Mouse (Mus musculus) lung, postnatal 0 days (tissue): ENCODE results near the gene Qdpr. TPM values are rescaled to one million over a fixed set of nuclear protein-coding genes. Genes with fewer than 3 reads are reported as not detected.

Experiments used
- ATAC-seq: fragments of 200-750 bp; cut with Nextera tagmentation; 2 replicates; pipeline ENCODE4 v1.8.0; 2017; ENCODE audit warnings: moderate library complexity
- DNase-seq: peaks from one replicate; pipeline ENCODE4 v3.0.0-alpha.2; 2016; ENCODE audit warnings: low spot score
- H3K27ac ChIP-seq: fragments of 300-500 bp; sonication (generic); 2 replicates; pipeline ENCODE4 v1.5.1; 2014; ENCODE audit warnings: antibody characterized with exemption, mild to moderate bottlenecking, low read length, mixed read lengths
- H3K27me3 ChIP-seq: fragments of 300-500 bp; sonication (generic); replicated peaks from 2 replicates; pipeline ENCODE4 v1.6.1; 2014; ENCODE audit warnings: low read length, mixed read lengths; ENCODE audit not compliant: insufficient read depth
- H3K36me3 ChIP-seq: fragments of 300-500 bp; sonication (generic); 2 replicates; pipeline ENCODE4 v1.6.1; 2014; ENCODE audit warnings: low read length, mixed read lengths; ENCODE audit not compliant: insufficient read depth
- H3K4me1 ChIP-seq: fragments of 300-500 bp; sonication (generic); 2 replicates; pipeline ENCODE4 v1.6.1; 2014; ENCODE audit warnings: antibody characterized with exemption, low read depth, low read length, mixed read lengths; ENCODE audit not compliant: insufficient read depth
- H3K4me2 ChIP-seq: fragments of 300-500 bp; sonication (generic); replicated peaks from 2 replicates; pipeline ENCODE4 v1.6.1; 2014; ENCODE audit warnings: low read depth, mild to moderate bottlenecking, low read length, moderate library complexity, mixed read lengths
- H3K4me3 ChIP-seq: fragments of 300-500 bp; sonication (generic); 2 replicates; pipeline ENCODE4 v1.5.1; 2014; ENCODE audit warnings: low read depth, low read length
- H3K9ac ChIP-seq: fragments of 300-500 bp; sonication (generic); replicated peaks from 2 replicates; pipeline ENCODE4 v1.6.1; 2014; ENCODE audit warnings: low read depth, mild to moderate bottlenecking
- H3K9me3 ChIP-seq: fragments of 300-500 bp; sonication (generic); 2 replicates; pipeline ENCODE4 v1.6.1; 2016; ENCODE audit warnings: low read length, mixed read lengths
- CTCF ChIP-seq: IDR thresholded peaks from 2 replicates; pipeline ENCODE4 v1.5.1; 2016; ENCODE audit warnings: antibody characterized with exemption, mild to moderate bottlenecking
- EP300 ChIP-seq: IDR thresholded peaks from 2 replicates; pipeline ENCODE4 v1.6.1; 2016; ENCODE audit warnings: antibody characterized with exemption, mild to moderate bottlenecking, control low read depth
- WGBS: fragments of 180-500 bp; shearing (Covaris S2); extraction: QIAGEN DNeasy Blood & Tissue Kit; methylation state at CpG from one replicate; pipeline ENCODE4 v1.1.7; 2014; 5-methylcytosine and 5-hydroxymethylcytosine counted together
- polyA plus RNA-seq: library from polyadenylated mRNA; unstranded; fragments of >200 nt; fragmentation: Nextera tagmentation; extraction: Ambion mirVana; gene quantifications from 2 replicates; pipeline ENCODE4 v1.2.1, GENCODE M21; 2015

Qdpr gene
- polyA plus RNA-seq, 1 experiment from 2014 or later, result 83.5 TPM

- Histone ChIP-seq H3K4me3 (no peak overlapping the region), H3K9me3 (no peaks in the 10 kb centered on the region), H3K4me2 (no peak overlapping the region), H3K9ac (no peak overlapping the region), H3K36me3 (no peaks in the 10 kb centered on the region), H3K4me1 (no peaks in the 10 kb centered on the region), H3K27me3 (no peaks in the 10 kb centered on the region), H3K27ac (no peak overlapping the region)
- ATAC-seq (no peak), DNase-seq (no peak)
- 46% methylated on average over 3 of the region's 3 CpGs for WGBS
- TF ChIP-seq CTCF, result no peak
- TF ChIP-seq EP300, result no peak
Measured at GRCm38 (mm10) chr5:45417859-45418443, 32.1 kb downstream of the Qdpr start.

- Histone ChIP-seq H3K27ac (no peak overlapping the region), H3K36me3 (no peaks in the 10 kb centered on the region), H3K9me3 (no peaks in the 10 kb centered on the region), H3K4me3 (no peak overlapping the region), H3K4me1 (no peaks in the 10 kb centered on the region), H3K4me2 (no peak overlapping the region), H3K27me3 (no peaks in the 10 kb centered on the region), H3K9ac (no peak overlapping the region)
- TF ChIP-seq EP300, result no peak
- TF ChIP-seq CTCF, result no peak
- ATAC-seq (no peak), DNase-seq (no peak)
- WGBS, result 81% methylated on average over 3 of the region's 3 CpGs
Measured at GRCm38 (mm10) chr5:45416478-45416877, 33.6 kb downstream of the Qdpr start.

- no peak for TF ChIP-seq CTCF
- Histone ChIP-seq H3K27ac (no peak overlapping the region), H3K9ac (no peak overlapping the region), H3K36me3 (no peaks in the 10 kb centered on the region), H3K4me2 (no peak overlapping the region), H3K4me3 (no peak overlapping the region), H3K4me1 (no peaks in the 10 kb centered on the region), H3K9me3 (no peaks in the 10 kb centered on the region), H3K27me3 (no peaks in the 10 kb centered on the region)
- WGBS, result 71% methylated on average over 2 of the region's 2 CpGs
- ATAC-seq (no peak), DNase-seq (no peak)
Measured at GRCm38 (mm10) chr5:45406129-45406528, 43.9 kb downstream of the Qdpr start.

- TF ChIP-seq CTCF (peak; percentile 95), EP300 (no peak)
- Histone ChIP-seq H3K27ac (no peak overlapping the region), H3K9ac (no peak overlapping the region), H3K4me1 (no peaks in the 10 kb centered on the region), H3K27me3 (no peaks in the 10 kb centered on the region), H3K4me3 (no peak overlapping the region), H3K4me2 (no peak overlapping the region), H3K36me3 (no peaks in the 10 kb centered on the region), H3K9me3 (no peaks in the 10 kb centered on the region)
- 14% methylated on average over 11 of the region's 11 CpGs for WGBS
- ATAC-seq, result peak; percentile 47; the same call in 1 of the 2 replicates
- DNase-seq, result peak; percentile 77
Measured at GRCm38 (mm10) chr5:45402632-45403031, 47.4 kb downstream of the Qdpr start.

- no peak for TF ChIP-seq CTCF
- no peak for TF ChIP-seq EP300
- Histone ChIP-seq H3K27me3 (no peaks in the 10 kb centered on the region), H3K9ac (no peak overlapping the region), H3K36me3 (no peaks in the 10 kb centered on the region), H3K9me3 (no peaks in the 10 kb centered on the region), H3K4me3 (no peak overlapping the region), H3K4me2 (no peak overlapping the region), H3K27ac (no peak overlapping the region), H3K4me1 (no peaks in the 10 kb centered on the region)
- ATAC-seq (no peak), DNase-seq (no peak)
- 74% methylated on average over 2 of the region's 2 CpGs for WGBS
Measured at GRCm38 (mm10) chr5:45384034-45384812, 65.8 kb downstream of the Qdpr start.

Other genes starting within 250 kb of the Qdpr start
- not detected in 2 replicates for gene Clrn2, start 3.5 kb upstream of the Qdpr start, polyA plus RNA-seq
- 48.7 and 60.8 TPM in 2 replicates for gene Lap3, start 43.1 kb upstream of the Qdpr start, polyA plus RNA-seq
- 182 and 185 TPM in 2 replicates for gene Med28, start 70.0 kb upstream of the Qdpr start, polyA plus RNA-seq
- 0.04 TPM in 2 replicates for gene Fam184b, start 189.4 kb upstream of the Qdpr start, polyA plus RNA-seq
- 2.6 and 3.8 TPM in 2 replicates for gene Ncapg, start 219.7 kb upstream of the Qdpr start, polyA plus RNA-seq